Mouse (Mus musculus): ENCODE data around the gene Fut2. TPM values are rescaled to one million over a fixed set of nuclear protein-coding genes. Genes with fewer than 3 reads are reported as not detected.

Fut2 gene
- polyA plus RNA-seq, 1 experiment from 2014 or later = 0.42 TPM

DNA sequence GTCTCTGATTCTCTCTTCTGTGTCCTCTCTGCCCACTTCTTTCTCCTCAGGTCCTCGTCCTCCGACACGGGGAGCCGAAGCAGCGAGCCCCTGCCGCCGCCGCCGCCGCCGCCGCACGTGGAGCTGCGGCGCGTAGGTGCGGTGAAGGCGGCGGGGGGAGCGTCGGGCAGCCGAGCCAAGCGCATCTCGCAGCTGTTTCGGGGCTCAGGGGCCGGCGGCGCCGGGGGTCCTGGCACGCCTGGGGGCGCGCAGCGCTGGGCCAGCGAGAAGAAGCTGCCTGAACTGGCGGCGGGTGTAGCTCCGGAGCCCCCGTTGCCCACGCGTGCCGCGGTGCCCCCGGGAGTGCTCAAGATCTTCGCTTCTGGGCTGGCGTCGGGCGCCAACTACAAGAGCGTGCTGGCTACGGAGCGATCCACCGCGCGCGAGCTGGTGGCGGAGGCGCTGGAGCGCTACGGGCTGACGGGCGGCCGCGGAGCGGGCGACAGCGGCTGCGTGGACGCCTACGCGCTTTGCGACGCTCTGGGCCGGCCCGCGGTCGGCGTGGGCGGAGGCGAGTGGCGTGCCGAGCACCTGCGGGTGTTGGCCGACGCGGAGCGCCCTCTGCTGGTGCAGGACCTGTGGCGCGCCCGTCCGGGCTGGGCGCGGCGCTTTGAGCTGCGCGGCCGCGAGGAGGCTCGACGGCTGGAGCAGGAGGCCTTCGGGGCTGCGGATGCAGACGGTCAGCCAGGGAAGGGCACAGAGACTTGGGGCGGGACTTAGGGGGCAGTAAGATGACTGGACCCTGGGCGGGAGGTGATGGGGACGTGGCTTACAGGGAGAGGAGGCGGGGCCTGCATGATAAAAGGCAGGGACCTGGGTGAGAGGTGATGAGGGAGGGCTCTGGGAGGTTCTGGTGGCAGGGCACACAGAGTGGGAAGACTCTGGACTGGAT lies 37.6 kb downstream of the Fut2 start:
- no peaks in the 10 kb centered on the region for H3K36me3 ChIP-seq

DNA sequence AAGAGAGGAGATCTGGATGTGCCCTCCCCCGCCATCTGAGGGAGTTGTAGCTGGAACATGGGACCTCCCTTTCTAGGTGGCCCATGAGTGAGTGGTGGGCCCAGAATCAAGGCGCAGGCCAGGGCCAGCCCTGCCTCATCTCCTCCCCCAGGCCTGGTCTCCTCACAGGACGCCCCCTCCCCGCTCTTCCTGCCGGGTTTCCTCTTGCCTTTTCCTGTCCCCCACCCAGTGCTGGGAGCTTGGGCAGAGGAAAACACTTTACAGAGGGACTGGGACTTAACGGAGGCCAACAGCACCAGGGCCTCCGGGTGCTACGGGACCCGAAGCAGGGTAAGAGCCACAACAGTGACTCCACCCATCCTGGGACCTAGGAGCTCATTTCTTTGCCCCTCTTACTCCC lies 38.9 kb downstream of the Fut2 start, which contains the start of gene Rasip1:
Gene Rasip1, plus strand, starts transcription at position 228 of the 400 bp plus-strand sequence.
- Histone ChIP-seq H3K27me3 (peaks cover 18% of the 10 kb centered on the region), H3K4me2 (peak within 1 kb of the TSS; percentile 96), H3K9ac (peak within 1 kb of the TSS; percentile 70), H3K36me3 (no peaks in the 10 kb centered on the region), H3K4me3 (replicated peaks) (peak within 1 kb of the TSS; percentile 60), H3K4me1 (peaks cover 13% of the 10 kb centered on the region), H3K9me3 (replicated peaks) (no peaks in the 10 kb centered on the region), H3K27ac (peak within 1 kb of the TSS; percentile 67)
- ATAC-seq (replicated peaks; ENCODE audit: low FRiP score) = 0 out of 2 replicates have a peak, but pooled peaks have one; percentile 22
- WGBS = 80% methylated on average over 9 of the region's 9 CpGs

More for the DNA sequence above, 37.6 kb downstream of the Fut2 start:
- peaks cover 20% of the 10 kb centered on the region for H3K4me1 ChIP-seq
- H3K4me3 ChIP-seq (replicated peaks) = peak overlapping the region; percentile 60
- WGBS = under 1% methylated on average over 105 of the region's 105 CpGs
- peak; percentile 72 for ATAC-seq (replicated peaks; ENCODE audit: low FRiP score)
- peak overlapping the region; percentile 67 for H3K27ac ChIP-seq
- H3K4me2 ChIP-seq = peak overlapping the region; percentile 96
- peaks cover 18% of the 10 kb centered on the region for H3K27me3 ChIP-seq
- peak overlapping the region; percentile 70 for H3K9ac ChIP-seq
- H3K9me3 ChIP-seq (replicated peaks) = no peaks in the 10 kb centered on the region

DNA sequence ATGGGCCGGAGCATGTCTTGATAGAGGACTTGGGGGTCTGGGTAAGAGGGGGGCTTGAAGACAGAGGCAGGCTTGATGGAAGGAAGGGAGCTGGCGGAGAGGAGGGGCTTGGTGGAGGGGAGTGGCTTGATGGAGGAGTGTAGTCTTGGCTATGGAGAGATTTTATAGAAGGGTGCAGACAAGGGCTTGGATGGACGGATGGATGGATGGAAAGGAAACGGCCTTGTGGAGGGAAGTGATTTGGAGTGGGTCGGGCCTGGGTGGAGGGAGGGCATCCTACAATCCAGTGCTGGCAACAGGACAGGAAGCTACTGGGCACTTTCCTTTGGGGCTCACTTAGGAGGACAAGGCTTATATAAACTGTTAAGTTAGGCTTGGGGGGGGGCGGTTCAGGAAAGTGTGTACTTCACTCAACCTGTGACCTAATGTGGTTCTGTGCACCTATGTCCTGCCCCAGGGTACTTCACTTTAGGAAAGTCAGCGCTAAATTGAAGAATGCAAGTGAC lies 39.6 kb downstream of the Fut2 start:
- Histone ChIP-seq H3K4me3 (replicated peaks) (no peak overlapping the region), H3K27ac (peak overlapping the region; percentile 67; the same call in 1 of the 2 replicates), H3K4me2 (peak overlapping the region; percentile 36), H3K4me1 (peaks cover 10% of the 10 kb centered on the region), H3K36me3 (no peaks in the 10 kb centered on the region), H3K9ac (no peak overlapping the region), H3K9me3 (replicated peaks) (no peaks in the 10 kb centered on the region), H3K27me3 (peaks cover 18% of the 10 kb centered on the region)
- 82% methylated on average over 7 of the region's 7 CpGs for WGBS
- no peak for ATAC-seq (replicated peaks; ENCODE audit: low FRiP score)

GRCm38 (mm10) chr7:45625481-45625880 lies 40.7 kb downstream of the Fut2 start:
- H3K4me3 ChIP-seq (replicated peaks) = no peak overlapping the region
- no peak for ATAC-seq (replicated peaks; ENCODE audit: low FRiP score)
- peaks cover 10% of the 10 kb centered on the region for H3K4me1 ChIP-seq
- no peak overlapping the region for H3K4me2 ChIP-seq
- H3K9ac ChIP-seq = no peak overlapping the region
- H3K36me3 ChIP-seq = no peaks in the 10 kb centered on the region
- peaks cover 18% of the 10 kb centered on the region for H3K27me3 ChIP-seq
- no peak overlapping the region for H3K27ac ChIP-seq
- 87% methylated on average over 8 of the region's 8 CpGs for WGBS
- H3K9me3 ChIP-seq (replicated peaks) = no peaks in the 10 kb centered on the region

DNA sequence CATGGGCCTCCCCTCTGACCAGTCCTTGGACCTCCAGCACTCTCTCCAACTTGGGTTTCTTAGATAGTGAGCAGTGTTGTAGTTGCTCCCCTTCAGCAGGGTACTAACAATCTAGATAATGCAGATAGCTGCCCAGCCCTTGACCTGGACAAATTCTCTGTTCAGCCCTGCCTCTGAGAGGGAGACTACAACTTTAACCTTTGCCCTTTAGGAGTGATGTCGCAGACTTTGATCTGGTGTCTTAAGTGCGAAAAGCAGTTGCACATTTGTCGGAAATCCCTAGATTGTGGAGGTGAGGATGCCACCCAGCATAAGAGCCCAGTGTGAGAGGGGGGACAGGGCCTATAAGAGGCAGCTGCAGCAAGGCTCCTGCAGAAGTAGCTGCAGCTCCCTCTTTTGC lies 41.5 kb downstream of the Fut2 start:
- ATAC-seq (replicated peaks; ENCODE audit: low FRiP score) = no peak
- Histone ChIP-seq H3K36me3 (no peaks in the 10 kb centered on the region), H3K27me3 (peaks cover 14% of the 10 kb centered on the region), H3K9ac (no peak overlapping the region), H3K9me3 (replicated peaks) (no peaks in the 10 kb centered on the region), H3K4me1 (peaks cover 10% of the 10 kb centered on the region), H3K27ac (no peak overlapping the region), H3K4me3 (replicated peaks) (no peak overlapping the region), H3K4me2 (no peak overlapping the region)
- 50% methylated on average over 3 of the region's 3 CpGs for WGBS

DNA sequence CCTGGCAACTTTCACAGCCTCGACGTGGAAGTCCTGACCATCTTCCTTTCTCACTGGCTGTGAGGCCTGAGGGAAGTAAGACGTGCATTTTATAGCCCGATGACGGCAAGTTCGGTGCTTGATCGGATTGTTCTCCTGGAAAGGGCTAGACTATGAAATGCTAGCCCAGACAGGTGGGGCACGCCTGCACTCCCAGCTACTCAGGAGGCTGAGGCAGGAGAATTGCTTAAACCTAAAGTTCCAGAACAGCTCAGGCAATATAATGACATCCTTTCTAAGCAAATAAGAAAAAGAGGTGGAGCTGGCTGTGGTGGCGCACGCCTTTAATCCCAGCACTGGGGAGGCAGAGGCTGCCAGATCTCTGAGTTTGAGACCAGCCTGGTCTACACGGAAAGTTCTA lies 42.7 kb downstream of the Fut2 start:
- peaks cover 4% of the 10 kb centered on the region; the same call in 1 of the 2 replicates for H3K4me1 ChIP-seq
- H3K27ac ChIP-seq = no peak overlapping the region
- no peaks in the 10 kb centered on the region for H3K9me3 ChIP-seq (replicated peaks)
- ATAC-seq (replicated peaks; ENCODE audit: low FRiP score) = no peak
- no peak overlapping the region for H3K4me3 ChIP-seq (replicated peaks)
- peaks cover 23% of the 10 kb centered on the region for H3K27me3 ChIP-seq
- no peaks in the 10 kb centered on the region for H3K36me3 ChIP-seq
- WGBS = 93% methylated on average over 11 of the region's 11 CpGs
- H3K9ac ChIP-seq = no peak overlapping the region
- H3K4me2 ChIP-seq = no peak overlapping the region

- no peaks in the 10 kb centered on the region for H3K36me3 ChIP-seq
- 32% methylated on average over 9 of the region's 9 CpGs for WGBS
Measured at GRCm38 (mm10) chr7:45621443-45621842, 44.8 kb downstream of the Fut2 start, which contains the start of gene Izumo1. Gene Izumo1, plus strand, starts transcription at chr7:45621811.

GRCm38 (mm10) chr7:45619592-45619991 lies 46.6 kb downstream of the Fut2 start:
- H3K4me1 ChIP-seq = peaks cover 26% of the 10 kb centered on the region
- no peak overlapping the region for H3K4me2 ChIP-seq
- H3K9ac ChIP-seq = no peak overlapping the region
- WGBS = 86% methylated on average over 5 of the region's 5 CpGs
- no peaks in the 10 kb centered on the region for H3K9me3 ChIP-seq (replicated peaks)
- H3K36me3 ChIP-seq = no peaks in the 10 kb centered on the region
- H3K4me3 ChIP-seq (replicated peaks) = no peak overlapping the region
- H3K27ac ChIP-seq = no peak overlapping the region
- ATAC-seq (replicated peaks; ENCODE audit: low FRiP score) = no peak
- peaks cover 39% of the 10 kb centered on the region for H3K27me3 ChIP-seq

More at GRCm38 (mm10) chr7:45621443-45621842, 44.8 kb downstream of the Fut2 start, which contains the start of gene Izumo1:
- H3K4me3 ChIP-seq (replicated peaks) = no peak within 1 kb of the TSS
- H3K4me1 ChIP-seq = peaks cover 12% of the 10 kb centered on the region
- H3K4me2 ChIP-seq = peak within 1 kb of the TSS; percentile 5; the same call in 1 of the 2 replicates
- H3K27ac ChIP-seq = no peak within 1 kb of the TSS
- peaks cover 28% of the 10 kb centered on the region for H3K27me3 ChIP-seq
- ATAC-seq (replicated peaks; ENCODE audit: low FRiP score) = no peak
- no peaks in the 10 kb centered on the region for H3K9me3 ChIP-seq (replicated peaks)
- no peak within 1 kb of the TSS for H3K9ac ChIP-seq

GRCm38 (mm10) chr7:45618316-45618715 lies 47.9 kb downstream of the Fut2 start:
- H3K4me2 ChIP-seq = no peak overlapping the region
- H3K4me3 ChIP-seq (replicated peaks) = no peak overlapping the region
- WGBS = 81% methylated on average over 5 of the region's 5 CpGs
- no peaks in the 10 kb centered on the region for H3K9me3 ChIP-seq (replicated peaks)
- H3K27ac ChIP-seq = no peak overlapping the region
- H3K27me3 ChIP-seq = peaks cover 39% of the 10 kb centered on the region
- ATAC-seq (replicated peaks; ENCODE audit: low FRiP score) = no peak
- H3K9ac ChIP-seq = no peak overlapping the region
- H3K4me1 ChIP-seq = peaks cover 26% of the 10 kb centered on the region
- no peaks in the 10 kb centered on the region for H3K36me3 ChIP-seq

GRCm38 (mm10) chr7:45617042-45617695 lies 49.0 kb downstream of the Fut2 start, which contains the start of gene Fut1:
Gene Fut1, plus strand, starts transcription at chr7:45617289.
- Histone ChIP-seq H3K27me3 (peaks cover 39% of the 10 kb centered on the region), H3K9me3 (replicated peaks) (no peaks in the 10 kb centered on the region), H3K9ac (0 out of 2 replicates have a peak within 1 kb of the TSS, but pooled peaks have one; percentile 31), H3K4me3 (replicated peaks) (peak within 1 kb of the TSS; percentile 34), H3K4me1 (peaks cover 26% of the 10 kb centered on the region), H3K36me3 (no peaks in the 10 kb centered on the region), H3K27ac (0 out of 2 replicates have a peak within 1 kb of the TSS, but pooled peaks have one; percentile 32), H3K4me2 (peak within 1 kb of the TSS; percentile 65)
- ATAC-seq (replicated peaks; ENCODE audit: low FRiP score) = peak; percentile 53; the same call in 1 of the 2 replicates
- WGBS = 7% methylated on average over 31 of the region's 31 CpGs

GRCm38 (mm10) chr7:45616277-45616676 lies 49.9 kb downstream of the Fut2 start:
- Histone ChIP-seq H3K4me2 (no peak overlapping the region), H3K4me3 (replicated peaks) (no peak overlapping the region), H3K27ac (no peak overlapping the region), H3K9me3 (replicated peaks) (no peaks in the 10 kb centered on the region), H3K36me3 (no peaks in the 10 kb centered on the region), H3K9ac (no peak overlapping the region), H3K27me3 (peaks cover 39% of the 10 kb centered on the region), H3K4me1 (peaks cover 26% of the 10 kb centered on the region)
- ATAC-seq (replicated peaks; ENCODE audit: low FRiP score) = peak; percentile 33; the same call in 1 of the 2 replicates
- whole genome bisulfite sequencing = 26% methylated on average over 6 of the region's 6 CpGs
